Mouse (Mus musculus): ENCODE measurements around the gene Olfr724. TPM values are rescaled to one million over a fixed set of nuclear protein-coding genes. Genes with fewer than 3 reads are reported as not detected.

The Olfr724 gene
- polyA plus RNA-seq (2012; rRNA removed), result not detected in 2 replicates

DNA sequence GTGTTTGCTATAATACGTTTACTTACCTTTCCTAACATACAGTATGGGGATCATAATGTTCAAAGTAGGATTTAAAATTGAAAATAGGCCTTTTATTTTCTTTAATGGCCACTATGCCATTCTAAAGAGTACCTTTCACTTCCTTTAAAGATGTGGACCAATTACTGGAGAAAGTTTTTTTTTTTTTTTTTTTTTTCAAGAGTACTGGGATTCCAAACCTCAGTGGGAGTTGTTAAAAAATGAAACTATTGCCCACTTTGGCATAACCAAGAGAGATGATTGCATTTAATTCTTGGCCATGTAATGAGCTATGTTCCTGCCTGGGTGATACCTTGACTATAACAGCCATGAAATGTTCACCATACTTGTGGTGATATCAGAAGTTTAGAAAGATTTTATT is at the start of gene Olfr724:
Olfr724 (minus strand) TSS at position 101 of the 400 bp plus-strand sequence.

DNA sequence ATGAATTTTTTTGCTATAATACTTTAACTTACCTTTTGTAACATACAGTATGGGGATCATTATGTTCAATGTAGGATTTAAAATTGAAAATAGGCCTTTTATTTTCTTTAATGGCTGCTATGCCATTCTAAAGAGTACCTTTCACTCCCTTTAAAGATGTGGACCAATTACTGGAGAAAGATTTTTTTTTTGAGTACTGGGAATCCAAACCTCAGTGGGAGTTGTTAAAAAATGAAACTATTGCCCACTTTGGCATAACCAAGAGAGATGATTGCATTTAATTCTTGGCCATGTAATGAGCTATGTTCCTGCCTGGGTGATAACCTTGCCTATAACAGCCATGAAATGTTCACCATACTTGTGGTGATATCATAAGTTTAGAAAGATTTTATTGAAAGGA is 31.4 kb downstream of the Olfr724 start, which contains the start of gene Olfr723:
Olfr723 (minus strand) TSS at position 101 of the 400 bp plus-strand sequence.

Other genes starting within 250 kb of the Olfr724 start
- 2.6 and 2.8 TPM in 2 replicates for gene Armh4, start 179.9 kb downstream of the Olfr724 start, polyA plus RNA-seq (2012; rRNA removed)
- not detected in 2 replicates for gene Olfr722, start 61.3 kb downstream of the Olfr724 start, polyA plus RNA-seq (2012; rRNA removed)
- not detected in 2 replicates for gene Olfr723, start 31.5 kb downstream of the Olfr724 start, polyA plus RNA-seq (2012; rRNA removed)
- gene Olfr725, start 77.1 kb upstream of the Olfr724 start, polyA plus RNA-seq (2012; rRNA removed), result not detected in 2 replicates
- gene Olfr726, start 127.7 kb upstream of the Olfr724 start, polyA plus RNA-seq (2012; rRNA removed), result not detected in 2 replicates
- not detected in 2 replicates for gene Olfr727, start 159.9 kb upstream of the Olfr724 start, polyA plus RNA-seq (2012; rRNA removed)
- gene Olfr728, start 179.4 kb upstream of the Olfr724 start, polyA plus RNA-seq (2012; rRNA removed), result not detected in 2 replicates
- gene Olfr729, start 189.6 kb upstream of the Olfr724 start, polyA plus RNA-seq (2012; rRNA removed), result not detected in 2 replicates
- not detected in 2 replicates for gene Olfr730, start 224.9 kb upstream of the Olfr724 start, polyA plus RNA-seq (2012; rRNA removed)